Mouse (Mus musculus) hindbrain, embryonic 10.5 days (tissue): ENCODE measurements around the gene Aaed1. TPM values are rescaled to one million over a fixed set of nuclear protein-coding genes. Genes with fewer than 3 reads are reported as not detected.
"Not testable (repeated sequence)": the region's sequence is repeated elsewhere in the genome, so short reads cannot be mapped to it uniquely, and the experiment has no call there.

Source experiments
- DNase-seq: peaks from one replicate; pipeline ENCODE4 v3.0.0-alpha.2; 2017; ENCODE audit warnings: low spot score
- H3K27ac ChIP-seq: fragments of 300-500 bp; sonication (generic); 2 replicates; pipeline ENCODE4 v1.5.1; 2016; ENCODE audit warnings: mild to moderate bottlenecking, moderate library complexity
- H3K27me3 ChIP-seq: fragments of 300-500 bp; sonication (generic); 2 replicates; pipeline ENCODE4 v1.6.1; 2016; ENCODE audit warnings: mild to moderate bottlenecking; ENCODE audit not compliant: poor library complexity, insufficient read depth, severe bottlenecking
- H3K36me3 ChIP-seq: fragments of 300-500 bp; sonication (generic); 2 replicates; pipeline ENCODE4 v1.6.1; 2016; ENCODE audit warnings: mild to moderate bottlenecking, moderate library complexity
- H3K4me1 ChIP-seq: fragments of 300-500 bp; sonication (generic); replicated peaks from 2 replicates; pipeline ENCODE4 v1.6.1; 2016; ENCODE audit warnings: mild to moderate bottlenecking
- H3K4me3 ChIP-seq: fragments of 300-500 bp; sonication (generic); 2 replicates; pipeline ENCODE4 v1.5.1; 2016; ENCODE audit warnings: mild to moderate bottlenecking, moderate library complexity
- H3K9me3 ChIP-seq: fragments of 300-500 bp; sonication (generic); 2 replicates; pipeline ENCODE4 v1.6.1; 2016; ENCODE audit warnings: mild to moderate bottlenecking, moderate library complexity
- WGBS: fragments of 180-500 bp; shearing (Covaris S2); methylation state at CpG from one replicate; pipeline ENCODE4 v1.1.7; 2016; 5-methylcytosine and 5-hydroxymethylcytosine counted together
- polyA plus RNA-seq: library from polyadenylated mRNA; unstranded; fragments of >200 nt; fragmentation: Nextera tagmentation; extraction: Ambion mirVana; gene quantifications from 2 replicates; pipeline ENCODE4 v1.2.1, GENCODE M21; 2016

Gene Aaed1
- polyA plus RNA-seq, 1 experiment from 2014 or later: 21.5 TPM

DNA sequence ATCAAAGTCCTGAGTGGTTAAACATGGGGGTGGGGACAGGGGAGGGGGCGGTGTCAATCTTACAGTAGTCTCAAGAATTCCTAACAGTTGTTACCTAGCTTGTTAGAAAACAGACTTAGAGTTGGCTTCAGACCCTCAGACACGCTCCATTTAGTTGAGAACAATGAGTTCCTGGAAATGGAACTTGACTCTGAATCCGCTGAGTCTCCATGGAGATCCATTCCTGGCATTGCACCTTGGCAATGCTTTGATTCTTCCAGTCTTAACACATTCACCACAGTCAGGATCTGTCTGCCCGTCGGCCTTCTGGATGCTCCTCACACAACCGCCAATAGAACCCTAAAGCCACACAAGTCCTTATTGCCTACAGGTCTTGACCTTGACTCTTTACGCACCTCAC, 52.6 kb downstream of the Aaed1 start:
- no peak overlapping the region for H3K27ac ChIP-seq
- H3K4me1 ChIP-seq: peaks cover 12% of the 10 kb centered on the region
- WGBS: 76% methylated on average over 7 of the region's 7 CpGs
- H3K27me3 ChIP-seq: no peaks in the 10 kb centered on the region
- DNase-seq: no peak
- no peaks in the 10 kb centered on the region for H3K9me3 ChIP-seq
- H3K4me3 ChIP-seq: no peak overlapping the region
- H3K36me3 ChIP-seq: no peaks in the 10 kb centered on the region

DNA sequence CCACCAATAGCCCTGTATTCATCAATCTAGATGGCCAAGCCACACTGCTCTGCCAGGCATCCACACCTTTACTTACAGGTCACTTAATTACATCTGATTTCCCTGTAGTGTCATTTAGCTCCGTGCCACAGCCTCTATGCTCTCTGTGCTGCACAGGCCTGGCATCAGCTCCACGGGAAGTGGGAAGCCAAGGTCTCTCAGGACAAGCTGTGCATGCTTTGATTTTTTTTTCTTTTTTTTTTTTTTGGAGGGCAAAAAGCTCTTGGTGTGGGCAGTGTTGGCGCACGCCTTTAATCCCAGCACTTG, 54.0 kb downstream of the Aaed1 start:
- H3K27ac ChIP-seq: no peak overlapping the region
- no peak for DNase-seq
- no peak overlapping the region for H3K4me3 ChIP-seq
- H3K36me3 ChIP-seq: no peaks in the 10 kb centered on the region
- H3K27me3 ChIP-seq: no peaks in the 10 kb centered on the region
- 71% methylated on average over 4 of the region's 4 CpGs for WGBS
- no peaks in the 10 kb centered on the region for H3K9me3 ChIP-seq
- peaks cover 12% of the 10 kb centered on the region for H3K4me1 ChIP-seq

DNA sequence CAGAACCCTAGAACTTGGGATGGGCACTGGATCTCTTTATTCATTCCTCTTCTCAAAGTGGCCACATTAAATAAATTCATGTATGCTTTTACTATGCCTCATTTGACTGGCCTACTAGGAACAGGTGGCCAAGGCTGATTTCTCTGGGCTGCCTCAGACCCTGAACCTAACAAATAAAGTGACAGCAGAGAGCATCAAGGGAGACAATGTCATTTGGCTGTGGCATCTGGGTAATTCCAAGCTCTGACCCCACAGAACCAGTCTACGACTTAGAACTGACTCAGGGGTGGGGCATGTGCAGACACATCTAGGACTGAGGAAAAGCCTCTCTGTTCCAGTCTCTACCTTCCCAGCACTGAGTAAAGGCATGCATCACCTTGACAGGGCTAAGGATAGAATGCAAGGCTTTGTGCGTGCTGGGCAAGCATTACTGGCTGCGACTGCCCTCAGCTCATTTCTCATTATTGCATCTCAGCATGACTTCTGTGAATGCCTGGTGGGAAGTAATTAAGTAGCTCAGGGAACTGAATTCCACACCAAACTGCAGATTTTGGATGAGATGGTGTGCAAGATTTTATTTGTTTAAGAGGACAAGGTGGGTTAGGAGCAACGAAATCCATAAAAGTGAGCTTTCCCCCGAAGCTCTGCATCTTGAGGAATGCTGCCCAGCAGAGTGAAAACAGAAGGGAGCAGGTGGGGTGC, 54.5 kb downstream of the Aaed1 start:
- Histone ChIP-seq H3K4me1 (peaks cover 12% of the 10 kb centered on the region), H3K27ac (no peak overlapping the region)
- DNase-seq: no peak

GRCm38 (mm10) chr13:64257010-64257813, 55.3 kb downstream of the Aaed1 start:
- Histone ChIP-seq H3K27ac (no peak overlapping the region), H3K4me1 (peaks cover 12% of the 10 kb centered on the region), H3K36me3 (no peaks in the 10 kb centered on the region), H3K27me3 (no peaks in the 10 kb centered on the region), H3K9me3 (no peaks in the 10 kb centered on the region), H3K4me3 (no peak overlapping the region)
- DNase-seq: no peak
- 75% methylated on average over 12 of the region's 12 CpGs for WGBS

More for the DNA sequence above, 54.5 kb downstream of the Aaed1 start:
- Histone ChIP-seq H3K4me3 (no peak overlapping the region), H3K9me3 (no peaks in the 10 kb centered on the region), H3K36me3 (no peaks in the 10 kb centered on the region), H3K27me3 (no peaks in the 10 kb centered on the region)
- WGBS: 20% methylated on average over 5 of the region's 5 CpGs

- not testable (repeated sequence) for H3K4me3 ChIP-seq, DNase-seq, H3K36me3 ChIP-seq, H3K27me3 ChIP-seq, H3K27ac ChIP-seq, H3K9me3 ChIP-seq
- WGBS: 86% methylated on average over 11 of the region's 11 CpGs
- peaks cover 13% of the 10 kb centered on the region for H3K4me1 ChIP-seq
Measured at GRCm38 (mm10) chr13:64254185-64254584, 58.3 kb downstream of the Aaed1 start.

DNA sequence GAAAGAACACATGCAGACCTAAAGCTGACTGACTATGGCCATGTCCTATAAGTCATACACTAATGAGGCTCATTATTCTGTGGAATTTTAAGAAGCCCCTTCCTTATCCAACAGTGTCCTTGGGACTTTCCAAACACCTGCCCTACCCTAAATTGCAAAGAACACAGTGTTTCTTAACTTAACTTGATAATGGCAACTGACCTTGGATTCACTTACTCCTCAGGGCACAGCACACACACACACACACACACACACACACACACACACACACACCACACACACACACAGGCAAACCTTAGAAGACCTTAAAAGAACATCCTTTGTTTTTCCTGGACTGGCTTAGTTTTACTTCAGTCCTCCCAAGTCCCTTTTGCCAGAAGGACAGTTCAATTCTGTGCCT, 58.8 kb downstream of the Aaed1 start:
- Histone ChIP-seq H3K4me3 (no peak overlapping the region), H3K27ac (no peak overlapping the region), H3K9me3 (no peaks in the 10 kb centered on the region), H3K36me3 (no peaks in the 10 kb centered on the region), H3K27me3 (no peaks in the 10 kb centered on the region), H3K4me1 (peaks cover 18% of the 10 kb centered on the region)
- DNase-seq: no peak

DNA sequence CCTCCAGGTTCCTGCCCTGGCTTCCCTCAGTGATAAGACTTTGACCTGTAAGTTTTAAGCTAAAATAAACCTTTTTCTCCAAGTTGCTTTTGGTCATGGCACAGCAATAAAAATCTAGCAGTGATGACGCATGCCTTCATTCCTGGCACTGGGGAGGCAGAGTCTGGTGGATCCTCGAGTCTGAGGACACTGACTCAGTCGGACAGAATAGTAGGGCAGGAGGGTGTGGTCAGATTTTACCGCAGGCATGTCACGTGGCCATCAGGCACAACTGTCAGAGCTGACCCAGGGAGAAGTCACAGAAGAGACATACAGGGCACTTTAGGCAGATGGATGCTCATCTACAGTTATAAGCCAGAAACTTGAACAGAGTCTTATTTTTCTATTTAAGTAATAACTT, 60.4 kb downstream of the Aaed1 start:
- H3K27ac ChIP-seq: no peak overlapping the region
- H3K4me1 ChIP-seq: peaks cover 15% of the 10 kb centered on the region
- H3K9me3 ChIP-seq: no peaks in the 10 kb centered on the region
- 76% methylated on average over 5 of the region's 5 CpGs for WGBS
- H3K4me3 ChIP-seq: no peak overlapping the region
- no peaks in the 10 kb centered on the region for H3K27me3 ChIP-seq
- H3K36me3 ChIP-seq: no peaks in the 10 kb centered on the region
- no peak for DNase-seq

DNA sequence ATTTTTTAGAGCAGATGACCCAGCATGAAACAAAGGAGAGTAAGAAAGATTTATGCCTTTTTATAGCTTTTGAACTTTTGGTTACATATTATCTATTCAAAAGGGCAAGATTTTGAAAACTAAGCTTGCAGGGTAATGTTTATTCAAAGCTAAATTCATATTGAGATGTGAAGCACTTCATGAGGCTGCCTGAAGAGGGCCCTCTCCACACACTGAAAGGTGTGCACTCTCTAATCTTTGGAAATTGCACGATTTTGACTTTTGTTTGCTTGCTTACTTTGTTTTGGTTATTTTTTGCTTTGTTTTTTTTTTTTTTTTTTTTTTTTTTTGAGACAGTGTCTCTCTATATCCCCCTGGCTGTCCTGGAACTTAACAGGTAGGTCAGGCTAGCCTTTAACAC, 62.1 kb downstream of the Aaed1 start:
- Histone ChIP-seq H3K36me3 (no peaks in the 10 kb centered on the region), H3K9me3 (no peaks in the 10 kb centered on the region), H3K27ac (no peak overlapping the region), H3K27me3 (no peaks in the 10 kb centered on the region), H3K4me1 (peaks cover 15% of the 10 kb centered on the region), H3K4me3 (no peak overlapping the region)
- DNase-seq: no peak
- 37% methylated on average over 1 of the region's 1 CpGs for WGBS

DNA sequence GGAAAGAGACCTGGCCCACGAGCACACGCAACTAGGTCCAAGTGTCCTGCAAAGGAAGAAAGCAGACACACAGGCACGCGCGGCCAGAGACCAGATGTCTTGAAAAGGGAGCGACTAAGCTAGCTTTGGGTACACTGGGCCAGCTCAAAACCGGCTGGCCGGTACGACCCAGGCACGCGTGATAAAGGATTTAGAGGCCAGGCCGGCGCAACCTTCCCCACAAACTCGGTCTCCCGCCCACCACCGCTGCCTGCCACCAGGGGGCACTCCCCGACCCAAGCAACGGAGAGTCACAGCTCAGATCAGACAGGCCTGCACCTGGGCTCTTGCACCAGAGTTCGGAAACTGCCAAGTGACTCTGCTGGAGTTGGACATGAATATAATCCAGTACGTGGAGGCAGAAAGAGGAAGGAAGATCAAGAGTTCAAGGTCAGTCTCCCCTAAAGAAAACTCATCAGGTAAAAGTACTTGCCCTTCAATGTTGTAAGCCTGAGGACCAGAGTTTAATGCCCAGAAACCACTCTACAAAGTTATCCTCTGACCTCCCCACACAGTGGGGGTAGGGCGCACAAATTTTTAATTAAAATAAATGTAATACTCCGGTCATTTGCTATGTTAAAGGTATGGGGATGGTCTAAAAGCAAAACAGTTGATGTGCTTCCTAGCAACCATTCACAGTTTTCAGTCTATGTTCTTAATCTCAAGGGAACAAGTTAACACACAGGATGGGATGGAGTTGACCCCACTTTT, 63.6 kb downstream of the Aaed1 start:
- no peaks in the 10 kb centered on the region for H3K36me3 ChIP-seq
- H3K27ac ChIP-seq: peak overlapping the region; percentile 66

DNA sequence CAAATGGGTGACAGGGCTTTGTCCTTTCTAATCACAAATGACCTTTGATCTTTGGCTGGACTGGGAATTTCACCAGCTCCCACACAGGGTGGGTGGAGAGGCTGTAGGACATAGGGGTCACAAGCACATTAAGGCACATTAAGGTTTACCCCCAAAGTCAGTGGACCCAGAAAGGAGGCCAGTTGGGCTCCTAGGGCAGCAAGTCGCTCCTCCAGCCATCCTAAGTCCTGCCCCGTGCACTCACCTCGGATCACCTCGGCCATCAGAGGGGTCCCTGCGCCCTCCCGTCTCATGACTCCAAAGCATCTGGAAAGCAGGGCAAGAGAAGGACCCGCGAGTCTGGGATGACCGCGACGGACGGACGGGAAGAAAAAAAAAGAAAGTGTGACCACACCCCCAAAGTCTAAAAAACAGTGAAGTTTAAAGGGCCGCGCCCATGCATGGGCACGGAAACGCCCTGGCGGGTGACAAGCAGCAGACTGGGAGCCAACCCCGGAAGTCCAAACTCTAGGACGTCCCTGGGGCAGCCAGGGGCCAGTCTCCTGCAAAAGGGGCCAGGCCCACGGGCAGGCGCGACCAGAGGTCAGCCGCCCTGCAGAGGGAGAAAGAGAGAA, 64.2 kb downstream of the Aaed1 start:
- peak overlapping the region; percentile 58 for H3K4me3 ChIP-seq
- peaks cover 15% of the 10 kb centered on the region for H3K4me1 ChIP-seq
- H3K9me3 ChIP-seq: no peaks in the 10 kb centered on the region
- H3K36me3 ChIP-seq: 0 out of 2 replicates have a peak, but pooled peaks cover 2% of the 10 kb centered on the region
- 1% methylated on average over 24 of the region's 24 CpGs for WGBS
- H3K27me3 ChIP-seq: no peaks in the 10 kb centered on the region
- DNase-seq: peak; percentile 59
- H3K27ac ChIP-seq: peak overlapping the region; percentile 66

More for the DNA sequence above, 63.6 kb downstream of the Aaed1 start:
- Histone ChIP-seq H3K27me3 (no peaks in the 10 kb centered on the region), H3K4me1 (peaks cover 15% of the 10 kb centered on the region), H3K9me3 (no peaks in the 10 kb centered on the region), H3K4me3 (peak overlapping the region; percentile 58)
- 8% methylated on average over 22 of the region's 22 CpGs for WGBS
- peak; percentile 85 for DNase-seq

DNA sequence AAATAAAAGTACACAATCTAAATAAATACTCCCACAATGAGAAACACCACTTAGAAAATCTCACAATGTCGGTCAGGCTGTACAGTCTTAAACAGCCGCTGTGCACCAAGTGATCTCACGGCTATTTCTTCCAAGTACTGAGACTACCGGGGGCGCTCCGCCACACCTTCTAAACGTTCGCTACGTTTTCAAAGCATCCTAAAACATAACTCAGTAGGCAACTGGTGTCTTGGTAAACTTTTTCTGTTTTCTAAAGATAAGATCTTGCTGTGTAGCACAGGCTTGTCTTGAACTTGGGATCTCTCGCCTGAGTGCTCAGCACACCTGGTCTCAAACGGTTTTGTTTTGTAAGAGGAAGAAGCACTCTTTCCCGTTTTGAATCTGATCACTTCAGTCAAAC, 66.4 kb downstream of the Aaed1 start:
- H3K9me3 ChIP-seq: no peaks in the 10 kb centered on the region
- no peak overlapping the region for H3K27ac ChIP-seq
- no peaks in the 10 kb centered on the region for H3K27me3 ChIP-seq
- 90% methylated on average over 12 of the region's 12 CpGs for WGBS
- DNase-seq: no peak
- H3K36me3 ChIP-seq: peaks cover 11% of the 10 kb centered on the region; the same call in 1 of the 2 replicates
- H3K4me1 ChIP-seq: peaks cover 15% of the 10 kb centered on the region
- H3K4me3 ChIP-seq: no peak overlapping the region

DNA sequence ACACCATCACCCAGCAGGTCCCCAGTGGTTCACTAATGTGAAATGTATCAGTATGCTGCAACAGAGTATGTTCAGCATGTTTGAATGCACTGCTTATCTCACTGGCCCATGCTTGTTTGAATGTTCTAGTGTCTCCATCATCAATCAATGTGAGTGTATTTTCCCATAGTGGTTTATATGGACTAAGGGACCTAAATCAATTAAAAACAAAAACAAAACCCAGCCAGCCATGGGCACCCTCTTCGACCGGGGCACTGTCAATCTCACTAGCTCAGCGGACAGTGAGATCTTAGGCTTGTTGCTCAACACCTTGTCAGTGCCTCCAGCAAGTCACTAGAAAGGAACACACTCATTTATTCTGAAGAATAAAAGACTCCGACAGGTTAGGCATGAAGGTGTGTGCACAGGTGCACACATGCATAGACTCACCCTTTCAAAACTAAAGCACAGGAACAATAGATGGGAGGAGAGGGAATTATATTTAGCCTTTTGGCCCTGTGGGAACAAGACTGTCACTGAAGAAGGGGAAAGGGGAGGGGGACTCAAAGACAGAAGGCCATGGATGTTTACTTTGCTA, 67.7 kb downstream of the Aaed1 start:
- H3K27me3 ChIP-seq: no peaks in the 10 kb centered on the region
- no peaks in the 10 kb centered on the region for H3K9me3 ChIP-seq
- WGBS: 91% methylated on average over 4 of the region's 4 CpGs
- H3K4me1 ChIP-seq: peaks cover 15% of the 10 kb centered on the region
- H3K4me3 ChIP-seq: no peak overlapping the region
- DNase-seq: no peak
- no peak overlapping the region for H3K27ac ChIP-seq
- peaks cover 11% of the 10 kb centered on the region; the same call in 1 of the 2 replicates for H3K36me3 ChIP-seq
